In the genomic region with DNA sequence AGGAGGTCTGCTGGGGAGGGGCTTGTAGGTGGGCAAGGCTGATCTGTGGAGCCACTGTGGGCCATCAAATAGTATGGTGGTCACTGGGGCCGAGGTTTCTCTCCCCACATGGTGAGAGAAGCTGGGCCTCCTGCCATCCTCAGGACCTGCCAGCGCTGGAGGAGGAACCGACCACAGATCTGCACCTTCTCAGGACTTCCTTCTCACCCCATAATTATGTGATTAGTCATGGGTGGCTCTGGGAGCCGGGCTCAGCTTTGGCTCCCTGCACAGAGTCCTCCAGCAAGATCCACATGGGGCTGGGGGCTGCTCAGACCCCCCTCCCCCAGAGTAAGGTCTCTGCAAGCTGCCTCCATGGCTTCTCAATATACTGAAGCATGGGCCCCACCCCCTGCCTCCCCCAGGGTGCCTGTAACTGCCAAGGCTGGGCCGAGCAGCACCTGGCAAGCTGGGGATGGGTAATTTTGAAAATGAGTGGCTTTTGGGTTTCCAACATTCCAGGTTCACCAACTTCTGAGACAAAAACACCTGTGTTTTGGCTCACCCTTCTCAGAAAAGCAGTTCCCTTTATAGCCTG, we compare ENCODE assay signal across 14 mouse cellular contexts. TPM values are rescaled to one million over a fixed set of nuclear protein-coding genes. Genes with fewer than 3 reads are reported as not detected.
DNase-seq lines count a peak whose midpoint lies in the region; ATAC-seq lines count a peak whose summit lies in the region.
"Had no signal": no experiment of that assay in that cellular context is flagged by ENCODE, and none has a peak within 500 bp of the region (broad histone marks: within the 10 kb centered on the region; RNA-seq: fewer than 3 reads in every experiment).

No protein-coding gene starts in this region.

- no peak overlapping the region for H3K4me3 ChIP-seq in kidney, embryonic 15.5 days (replicated peaks)

- WGBS in kidney, embryonic 15.5 days, result 27% methylated on average over 5 of the region's 5 CpGs

- no peaks in the 10 kb centered on the region for H3K9me3 ChIP-seq in kidney, embryonic 15.5 days (replicated peaks)

- ATAC-seq in cerebellum, adult (ENCODE audit: insufficient number of reproducible peaks, low FRiP score, low TSS enrichment), result no peak
- no peak for ATAC-seq in kidney, embryonic 15.5 days (replicated peaks; ENCODE audit: low FRiP score)
- peak; percentile 70 to 83 for ATAC-seq in hematopoietic stem cell, adult 5-6 weeks (replicated peaks in 1 of 2; ENCODE audit: insufficient read depth in 1 of 2, low FRiP score in 2 of 2, low TSS enrichment in 1 of 2, low read depth in 1 of 2, poor library complexity in 2 of 2, severe bottlenecking in 2 of 2)
- ATAC-seq: liver, postnatal 0 days had no signal

- H3K36me3 ChIP-seq in kidney, embryonic 15.5 days, result no peaks in the 10 kb centered on the region

- DNase-seq in cerebellum, postnatal 10 days, result peak; percentile 45 to 64
- DNase-seq in kidney, adult 18-20 months, result no peak
- DNase-seq in 416B (ENCODE audit: low read depth), result peak; percentile 47
- DNase-seq in thymus, postnatal 14 days, result no peak
- DNase-seq in layer of hippocampus, adult 9-11 months, result no peak
- DNase-seq: cerebellum, adult 2 months; gastrocnemius, postnatal 10 days; liver, postnatal 0 days had no signal

- H3K27me3 ChIP-seq in kidney, embryonic 15.5 days, result no peaks in the 10 kb centered on the region

- H3K9ac ChIP-seq in kidney, embryonic 15.5 days, result no peak overlapping the region
- H3K9ac ChIP-seq: hindbrain, embryonic 14.5 days; liver, postnatal 0 days had no signal

- peak overlapping the region; percentile 64 for H3K27ac ChIP-seq in kidney, embryonic 15.5 days
- H3K27ac ChIP-seq: hindbrain, embryonic 14.5 days; macrophage had no signal

- H3K4me1 ChIP-seq in kidney, embryonic 15.5 days, result peaks cover 51% of the 10 kb centered on the region

- no peak overlapping the region for H3K4me2 ChIP-seq in kidney, embryonic 15.5 days
- H3K4me2 ChIP-seq: heart, embryonic 11.5 days; hindbrain, embryonic 14.5 days had no signal

RNA-seq across cellular contexts. Expression of a gene that starts 11.8 kb away (rescaled TPM):
- polyA plus RNA-seq in kidney, embryonic 15.5 days (2015; fragmentation: Nextera tagmentation; extraction: Ambion mirVana), result 2.9 and 3.4 TPM in 2 replicates
- total RNA-seq in hematopoietic stem cell, adult 5-6 weeks (2017), result 87.2 and 89.3 TPM in 2 replicates
- polyA plus RNA-seq: macrophage had no signal

RNA-seq across cellular contexts. Expression of a gene that starts 48.8 kb away (rescaled TPM):
- polyA plus RNA-seq in kidney, embryonic 15.5 days (2015; fragmentation: Nextera tagmentation; extraction: Ambion mirVana), result 0.27 and 0.35 TPM in 2 replicates
- total RNA-seq in hematopoietic stem cell, adult 5-6 weeks (2017), result 15.2 and 23.5 TPM in 2 replicates
- polyA plus RNA-seq: macrophage had no signal

Comparison
In these comparisons a context has a peak if more than half of its experiments do, and no peak if none do; other contexts are left out.
1. DNase-seq: peak in cerebellum, postnatal 10 days (2 of 2) and 416B (single experiment); none in kidney, adult 18-20 months (single experiment), thymus, postnatal 14 days (single experiment) and layer of hippocampus, adult 9-11 months (single experiment).
2. ATAC-seq: peak in hematopoietic stem cell, adult 5-6 weeks (2 of 2); none in cerebellum, adult (single experiment) and kidney, embryonic 15.5 days (single experiment).